Mouse (Mus musculus) hindbrain, embryonic 11.5 days (tissue): ENCODE results near the gene Eya2. TPM values are rescaled to one million over a fixed set of nuclear protein-coding genes. Genes with fewer than 3 reads are reported as not detected.

Experiments used
- ATAC-seq: fragments of 200-750 bp; cut with Nextera tagmentation; 2 replicates; pipeline ENCODE4 v1.8.0; 2017; ENCODE audit warnings: mild to moderate bottlenecking, moderate TSS enrichment, moderate library complexity; ENCODE audit not compliant: low FRiP score
- DNase-seq: peaks from one replicate; pipeline ENCODE4 v3.0.0-alpha.2; 2015; ENCODE audit warnings: low spot score
- H3K27ac ChIP-seq: fragments of 300-500 bp; sonication (generic); 2 replicates; pipeline ENCODE4 v1.5.1; 2014; ENCODE audit warnings: mild to moderate bottlenecking, low read depth, low read length
- H3K27me3 ChIP-seq: fragments of 300-500 bp; sonication (generic); 2 replicates; pipeline ENCODE4 v1.6.1; 2014; ENCODE audit warnings: mild to moderate bottlenecking, low read length, moderate library complexity, mixed read lengths; ENCODE audit not compliant: control insufficient read depth, insufficient read depth
- H3K36me3 ChIP-seq: fragments of 300-500 bp; sonication (generic); 2 replicates; pipeline ENCODE4 v1.6.1; 2014; ENCODE audit warnings: mild to moderate bottlenecking, low read length, moderate library complexity, mixed read lengths; ENCODE audit not compliant: control insufficient read depth, insufficient read depth
- H3K4me1 ChIP-seq: fragments of 300-500 bp; sonication (generic); replicated peaks from 2 replicates; pipeline ENCODE4 v1.6.1; 2014; ENCODE audit warnings: low read length, mixed read lengths; ENCODE audit not compliant: control insufficient read depth, insufficient read depth
- H3K4me2 ChIP-seq: fragments of 300-500 bp; sonication (generic); replicated peaks from 2 replicates; pipeline ENCODE4 v1.6.1; 2014; ENCODE audit warnings: mild to moderate bottlenecking, low read depth, low read length
- H3K4me3 ChIP-seq: fragments of 300-500 bp; sonication (generic); 2 replicates; pipeline ENCODE4 v1.5.1; 2014; ENCODE audit warnings: low read depth, low read length
- H3K9ac ChIP-seq: fragments of 300-500 bp; sonication (generic); 2 replicates; pipeline ENCODE4 v1.6.1; 2014; ENCODE audit warnings: low read depth, low read length
- H3K9me3 ChIP-seq: fragments of 300-500 bp; sonication (generic); 2 replicates; pipeline ENCODE4 v1.6.1; 2016; ENCODE audit warnings: low read length; ENCODE audit not compliant: control insufficient read depth
- WGBS: fragments of 180-500 bp; shearing (Covaris S2); extraction: QIAGEN DNeasy Blood & Tissue Kit; methylation state at CpG from one replicate; pipeline ENCODE4 v1.1.7; 2014; 5-methylcytosine and 5-hydroxymethylcytosine counted together
- polyA plus RNA-seq: library from polyadenylated mRNA; unstranded; fragments of >200 nt; fragmentation: Nextera tagmentation; extraction: Ambion mirVana; gene quantifications from 2 replicates; pipeline ENCODE4 v1.2.1, GENCODE M21; 2014

Gene Eya2
- polyA plus RNA-seq, 1 experiment from 2014 or later = 14.8 TPM

- H3K4me3 ChIP-seq = no peak overlapping the region
- no peak for ATAC-seq
- WGBS = 89% methylated on average over 5 of the region's 5 CpGs
- H3K4me1 ChIP-seq = no peaks in the 10 kb centered on the region
- H3K27me3 ChIP-seq = no peaks in the 10 kb centered on the region
- no peak overlapping the region for H3K4me2 ChIP-seq
- DNase-seq = no peak
- no peaks in the 10 kb centered on the region for H3K9me3 ChIP-seq
- H3K27ac ChIP-seq = no peak overlapping the region
- H3K9ac ChIP-seq = no peak overlapping the region
- H3K36me3 ChIP-seq = no peaks in the 10 kb centered on the region
These were observed 127.1 kb downstream of the Eya2 start for GRCm38 (mm10) chr2:165721941-165722340.

GRCm38 (mm10) chr2:165732552-165733238 is 137.9 kb downstream of the Eya2 start:
- DNase-seq (no peak), ATAC-seq (no peak)
- no peaks in the 10 kb centered on the region for H3K27me3 ChIP-seq
- H3K9me3 ChIP-seq = no peaks in the 10 kb centered on the region
- WGBS = 82% methylated on average over 18 of the region's 18 CpGs
- no peak overlapping the region for H3K4me3 ChIP-seq
- H3K4me2 ChIP-seq = no peak overlapping the region
- no peaks in the 10 kb centered on the region for H3K36me3 ChIP-seq
- H3K9ac ChIP-seq = no peak overlapping the region
- no peak overlapping the region for H3K27ac ChIP-seq
- H3K4me1 ChIP-seq = no peaks in the 10 kb centered on the region

GRCm38 (mm10) chr2:165733701-165734100 is 138.9 kb downstream of the Eya2 start:
- no peak overlapping the region for H3K27ac ChIP-seq
- H3K9ac ChIP-seq = no peak overlapping the region
- H3K36me3 ChIP-seq = no peaks in the 10 kb centered on the region
- DNase-seq (no peak), ATAC-seq (no peak)
- no peaks in the 10 kb centered on the region for H3K9me3 ChIP-seq
- H3K4me3 ChIP-seq = no peak overlapping the region
- no peak overlapping the region for H3K4me2 ChIP-seq
- no peaks in the 10 kb centered on the region for H3K4me1 ChIP-seq
- H3K27me3 ChIP-seq = no peaks in the 10 kb centered on the region
- WGBS = 91% methylated on average over 8 of the region's 8 CpGs

- Histone ChIP-seq H3K4me3 (no peak overlapping the region), H3K36me3 (no peaks in the 10 kb centered on the region)
- WGBS = 57% methylated on average over 2 of the region's 2 CpGs
These were observed 141.5 kb downstream of the Eya2 start for GRCm38 (mm10) chr2:165736297-165736696.

GRCm38 (mm10) chr2:165740381-165740780 is 145.5 kb downstream of the Eya2 start:
- DNase-seq = no peak
- H3K9me3 ChIP-seq = no peaks in the 10 kb centered on the region
- 29% methylated on average over 4 of the region's 5 CpGs for WGBS
- peaks cover 2% of the 10 kb centered on the region; the same call in 1 of the 2 replicates for H3K4me1 ChIP-seq
- no peaks in the 10 kb centered on the region for H3K27me3 ChIP-seq
- ATAC-seq = no peak
- H3K9ac ChIP-seq = no peak overlapping the region
- no peak overlapping the region for H3K4me3 ChIP-seq
- no peak overlapping the region for H3K4me2 ChIP-seq
- H3K27ac ChIP-seq = no peak overlapping the region
- no peaks in the 10 kb centered on the region for H3K36me3 ChIP-seq

More at GRCm38 (mm10) chr2:165736297-165736696, 141.5 kb downstream of the Eya2 start:
- Histone ChIP-seq H3K9ac (no peak overlapping the region), H3K4me1 (no peaks in the 10 kb centered on the region), H3K27ac (no peak overlapping the region), H3K27me3 (no peaks in the 10 kb centered on the region), H3K4me2 (no peak overlapping the region), H3K9me3 (no peaks in the 10 kb centered on the region)
- DNase-seq (no peak), ATAC-seq (no peak)

GRCm38 (mm10) chr2:165740982-165741381 is 146.2 kb downstream of the Eya2 start:
- no peaks in the 10 kb centered on the region for H3K9me3 ChIP-seq
- ATAC-seq (no peak), DNase-seq (peak; percentile 32)
- H3K27me3 ChIP-seq = no peaks in the 10 kb centered on the region
- no peak overlapping the region for H3K27ac ChIP-seq
- peak overlapping the region; percentile 11; the same call in 1 of the 2 replicates for H3K9ac ChIP-seq
- no peaks in the 10 kb centered on the region for H3K36me3 ChIP-seq
- H3K4me3 ChIP-seq = no peak overlapping the region
- whole genome bisulfite sequencing = 13% methylated on average over 9 of the region's 9 CpGs
- no peak overlapping the region for H3K4me2 ChIP-seq
- peaks cover 2% of the 10 kb centered on the region; the same call in 1 of the 2 replicates for H3K4me1 ChIP-seq

GRCm38 (mm10) chr2:165741526-165742050 is 146.8 kb downstream of the Eya2 start:
- whole genome bisulfite sequencing = 16% methylated on average over 11 of the region's 11 CpGs
- no peak for ATAC-seq

GRCm38 (mm10) chr2:165742210-165742786 is 147.5 kb downstream of the Eya2 start:
- H3K9me3 ChIP-seq = no peaks in the 10 kb centered on the region
- H3K36me3 ChIP-seq = no peaks in the 10 kb centered on the region
- DNase-seq (peak; percentile 22), ATAC-seq (no peak)
- peaks cover 2% of the 10 kb centered on the region; the same call in 1 of the 2 replicates for H3K4me1 ChIP-seq
- WGBS = 20% methylated on average over 21 of the region's 21 CpGs
- no peak overlapping the region for H3K4me2 ChIP-seq
- H3K27ac ChIP-seq = no peak overlapping the region
- no peak overlapping the region for H3K9ac ChIP-seq
- H3K4me3 ChIP-seq = no peak overlapping the region
- H3K27me3 ChIP-seq = no peaks in the 10 kb centered on the region

More at GRCm38 (mm10) chr2:165741526-165742050, 146.8 kb downstream of the Eya2 start:
- H3K27me3 ChIP-seq = no peaks in the 10 kb centered on the region
- H3K36me3 ChIP-seq = no peaks in the 10 kb centered on the region
- no peak overlapping the region for H3K4me3 ChIP-seq
- no peak overlapping the region for H3K4me2 ChIP-seq
- peak overlapping the region; percentile 11; the same call in 1 of the 2 replicates for H3K9ac ChIP-seq
- H3K9me3 ChIP-seq = no peaks in the 10 kb centered on the region
- no peak overlapping the region for H3K27ac ChIP-seq
- DNase-seq = peak; percentile 30
- H3K4me1 ChIP-seq = peaks cover 2% of the 10 kb centered on the region; the same call in 1 of the 2 replicates
